Mouse (Mus musculus): ENCODE data around the gene Myh14. TPM values are rescaled to one million over a fixed set of nuclear protein-coding genes. Genes with fewer than 3 reads are reported as not detected.

The Myh14 gene
- total and polyA plus RNA-seq, 3 experiments = 0.09 to 1.5 (median 0.60) TPM

DNA sequence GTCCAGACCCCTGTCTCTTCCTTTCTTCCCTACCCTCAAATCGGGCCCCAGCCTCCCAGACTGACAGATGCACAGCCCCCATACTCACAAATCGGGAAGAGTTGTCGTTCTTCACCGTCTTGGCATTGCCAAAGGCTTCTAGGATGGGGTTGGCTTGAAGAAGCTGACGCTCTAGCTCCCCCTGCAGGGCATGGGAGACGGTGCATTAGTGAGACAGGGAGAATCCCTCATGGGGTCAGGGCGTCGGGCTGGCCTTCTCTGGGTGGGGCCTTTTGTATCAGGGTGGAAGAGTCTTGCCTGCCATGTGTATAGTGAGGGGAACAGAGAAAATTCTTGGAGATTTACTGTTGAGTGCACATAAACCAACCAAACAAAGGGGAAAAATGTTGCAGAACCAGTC, 15.1 kb downstream of the Myh14 start:
- peaks cover 3% of the 10 kb centered on the region for H3K9me3 ChIP-seq (replicated peaks; ENCODE audit: low read length)
- TF ChIP-seq RCOR1 (conservative IDR thresholded peaks at IDR 0.05; ENCODE audit: low read depth, low read length) (no peak), UBTF (IDR thresholded peaks at IDR 0.05; ENCODE audit: low read depth, low read length) (no peak), USF2 (conservative IDR thresholded peaks at IDR 0.05; ENCODE audit: low read depth, low read length) (no peak), ZC3H11A (IDR thresholded peaks at IDR 0.05; ENCODE audit: low read depth, low read length) (no peak), BHLHE40 (IDR thresholded peaks at IDR 0.05; ENCODE audit: low read depth, low read length) (no peak), RAD21 (IDR thresholded peaks at IDR 0.05; ENCODE audit: low read depth, low read length) (peak; percentile 50), MAZ (IDR thresholded peaks at IDR 0.05; ENCODE audit: low read depth, low read length) (no peak), ELF1 (IDR thresholded peaks at IDR 0.05; ENCODE audit: low read depth, low read length) (peak; percentile 40; the same call in 1 of the 2 replicates), SMC3 (IDR thresholded peaks at IDR 0.05; ENCODE audit: low read depth, low read length) (peak; percentile 38), CTCF (conservative IDR thresholded peaks at IDR 0.05 in 1 of 2, IDR thresholded peaks at IDR 0.05 in 1 of 2; ENCODE audit: low read depth in 2 of 2, low read length in 2 of 2) (peak; percentile 63 to 84)
- DNase-seq (ENCODE audit: extremely low read depth) = peak; percentile 87

DNA sequence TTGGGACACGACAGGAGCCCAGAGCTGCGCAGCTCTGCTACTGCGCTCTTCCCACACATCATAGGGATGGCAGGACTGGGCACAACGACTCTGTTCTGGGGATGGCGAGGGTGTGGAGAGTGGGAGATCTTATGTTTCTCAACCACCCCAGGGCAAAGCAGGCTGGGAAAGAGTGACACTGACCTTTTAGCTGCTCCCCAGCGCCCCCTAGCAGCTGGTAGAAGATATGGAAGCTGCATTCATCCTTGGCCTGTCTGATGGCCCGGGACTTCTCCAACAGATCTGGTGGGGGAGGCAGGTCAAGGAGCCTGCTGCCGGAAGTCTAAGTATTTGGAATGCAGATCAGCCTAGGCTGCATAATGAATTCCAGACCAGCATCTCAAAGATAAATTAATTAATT, 16.9 kb downstream of the Myh14 start:
- TF ChIP-seq CTCF (conservative IDR thresholded peaks at IDR 0.05 in 1 of 2, IDR thresholded peaks at IDR 0.05 in 1 of 2; ENCODE audit: low read depth in 2 of 2, low read length in 2 of 2) = peak; percentile 29 to 72; a peak in 2 of 4 replicates
- peak; percentile 23; the same call in 1 of the 2 replicates for TF ChIP-seq SMC3 (IDR thresholded peaks at IDR 0.05; ENCODE audit: low read depth, low read length)
- no peak for TF ChIP-seq TBP (conservative IDR thresholded peaks at IDR 0.05; ENCODE audit: low read depth, low read length)
- peak; percentile 11 for TF ChIP-seq RAD21 (IDR thresholded peaks at IDR 0.05; ENCODE audit: low read depth, low read length)
- H3K27me3 ChIP-seq (replicated peaks) = peaks cover 2% of the 10 kb centered on the region
- H3K79me2 ChIP-seq (replicated peaks; ENCODE audit: control insufficient read depth, extremely low read depth, insufficient read depth, poor library complexity, severe bottlenecking) = no peaks in the 10 kb centered on the region
- in situ Hi-C loops (cut with MboI; ENCODE audit: low pct_ligation_motif_present, low pct_unique_long_range_greater_than_20kb, low sequenced_read_pairs) (loop anchor here (5.0 kb wide), 1 partner anchor 96 kb away; no protein-coding TSS in a partner anchor), dilution Hi-C loops (cut with MboI; ENCODE audit: extremely low pct_ligation_motif_present, extremely low pct_unique_long_range_greater_than_20kb, low sequenced_read_pairs) (no loop called here)
- H3K9ac ChIP-seq (ENCODE audit: insufficient read depth, low read depth) = no peak overlapping the region
- H3K4me2 ChIP-seq (ENCODE audit: insufficient read depth, low read depth, poor library complexity, severe bottlenecking) = no peak overlapping the region
- DNase-seq (ENCODE audit: extremely low read depth) = peak; percentile 80
- H3K4me1 ChIP-seq (ENCODE audit: control insufficient read depth in 1 of 2, insufficient read depth in 2 of 2) = peaks cover 7 to 14% of the 10 kb centered on the region in 2 experiments
- no peak overlapping the region for H3K27ac ChIP-seq (ENCODE audit: insufficient read depth, low read depth)
- H3K36me3 ChIP-seq (replicated peaks in 1 of 2; ENCODE audit: control insufficient read depth in 1 of 2, insufficient read depth in 1 of 2, low read length in 1 of 2) = no peaks in the 10 kb centered on the region
- H3K4me3 ChIP-seq (replicated peaks in 1 of 3; ENCODE audit: low read depth in 2 of 3, low read length in 2 of 3, poor library complexity in 1 of 3) = no peak overlapping the region
- H3K9me3 ChIP-seq (replicated peaks; ENCODE audit: low read length) = no peaks in the 10 kb centered on the region

More for the DNA sequence above, 15.1 kb downstream of the Myh14 start:
- dilution Hi-C loops (cut with MboI; ENCODE audit: extremely low pct_ligation_motif_present, extremely low pct_unique_long_range_greater_than_20kb, low sequenced_read_pairs) (no loop called here), in situ Hi-C loops (cut with MboI; ENCODE audit: low pct_ligation_motif_present, low pct_unique_long_range_greater_than_20kb, low sequenced_read_pairs) (no loop called here)
- Histone ChIP-seq H3K36me3 (replicated peaks in 1 of 2; ENCODE audit: control insufficient read depth in 1 of 2, insufficient read depth in 1 of 2, low read length in 1 of 2) (no peaks in the 10 kb centered on the region), H3K79me2 (replicated peaks; ENCODE audit: control insufficient read depth, extremely low read depth, insufficient read depth, poor library complexity, severe bottlenecking) (no peaks in the 10 kb centered on the region), H3K4me1 (ENCODE audit: control insufficient read depth in 1 of 2, insufficient read depth in 2 of 2) (0 out of 4 replicates have a peak, but pooled peaks cover 0 to 4% of the 10 kb centered on the region in 2 experiments), H3K27ac (ENCODE audit: insufficient read depth, low read depth) (no peak overlapping the region), H3K4me3 (replicated peaks in 1 of 3; ENCODE audit: low read depth in 2 of 3, low read length in 2 of 3, poor library complexity in 1 of 3) (no peak overlapping the region), H3K27me3 (replicated peaks) (peaks cover 2% of the 10 kb centered on the region), H3K9ac (ENCODE audit: insufficient read depth, low read depth) (no peak overlapping the region), H3K4me2 (ENCODE audit: insufficient read depth, low read depth, poor library complexity, severe bottlenecking) (no peak overlapping the region)

- Histone ChIP-seq H3K9me3 (replicated peaks; ENCODE audit: low read length) (no peaks in the 10 kb centered on the region), H3K36me3 (replicated peaks in 1 of 2; ENCODE audit: control insufficient read depth in 1 of 2, insufficient read depth in 1 of 2, low read length in 1 of 2) (no peaks in the 10 kb centered on the region), H3K79me2 (replicated peaks; ENCODE audit: control insufficient read depth, extremely low read depth, insufficient read depth, poor library complexity, severe bottlenecking) (no peaks in the 10 kb centered on the region), H3K9ac (ENCODE audit: insufficient read depth, low read depth) (no peak overlapping the region), H3K4me2 (ENCODE audit: insufficient read depth, low read depth, poor library complexity, severe bottlenecking) (no peak overlapping the region), H3K4me3 (replicated peaks in 1 of 3; ENCODE audit: low read depth in 2 of 3, low read length in 2 of 3, poor library complexity in 1 of 3) (no peak overlapping the region), H3K27me3 (replicated peaks) (no peaks in the 10 kb centered on the region), H3K4me1 (ENCODE audit: control insufficient read depth in 1 of 2, insufficient read depth in 2 of 2) (peaks cover 15 to 28% of the 10 kb centered on the region in 2 experiments), H3K27ac (ENCODE audit: insufficient read depth, low read depth) (no peak overlapping the region)
- no peak for DNase-seq (ENCODE audit: extremely low read depth)
- in situ Hi-C loops (cut with MboI; ENCODE audit: low pct_ligation_motif_present, low pct_unique_long_range_greater_than_20kb, low sequenced_read_pairs) (loop anchor here (5.0 kb wide), 1 partner anchor 94 kb away; no protein-coding TSS in a partner anchor), dilution Hi-C loops (cut with MboI; ENCODE audit: extremely low pct_ligation_motif_present, extremely low pct_unique_long_range_greater_than_20kb, low sequenced_read_pairs) (no loop called here)
- TF ChIP-seq POLR2AphosphoS2 (IDR thresholded peaks at IDR 0.05; ENCODE audit: low read depth, low read length) (no peak), CHD1 (IDR thresholded peaks at IDR 0.05; ENCODE audit: low read depth, low read length) (no peak), CTCF (conservative IDR thresholded peaks at IDR 0.05 in 1 of 2, IDR thresholded peaks at IDR 0.05 in 1 of 2; ENCODE audit: low read depth in 2 of 2, low read length in 2 of 2) (no peak), NRF1 (IDR thresholded peaks at IDR 0.05; ENCODE audit: low read depth, low read length) (no peak), TBP (conservative IDR thresholded peaks at IDR 0.05; ENCODE audit: low read depth, low read length) (no peak), SMC3 (IDR thresholded peaks at IDR 0.05; ENCODE audit: low read depth, low read length) (no peak), PAX5 (IDR thresholded peaks at IDR 0.05; ENCODE audit: low read length) (no peak), HCFC1 (IDR thresholded peaks at IDR 0.05; ENCODE audit: low read depth, low read length) (no peak), NELFE (IDR thresholded peaks at IDR 0.05; ENCODE audit: low read depth, low read length) (no peak), JUND (conservative IDR thresholded peaks at IDR 0.05; ENCODE audit: low read depth, low read length) (no peak), UBTF (IDR thresholded peaks at IDR 0.05; ENCODE audit: low read depth, low read length) (no peak), IRF4 (IDR thresholded peaks at IDR 0.05; ENCODE audit: low read depth, low read length) (no peak), CHD2 (IDR thresholded peaks at IDR 0.05; ENCODE audit: low read length) (no peak), BHLHE40 (IDR thresholded peaks at IDR 0.05; ENCODE audit: low read depth, low read length) (no peak), GABPA (IDR thresholded peaks at IDR 0.05; ENCODE audit: insufficient replicate concordance, low read depth, low read length) (no peak), MEF2A (IDR thresholded peaks at IDR 0.05; ENCODE audit: borderline replicate concordance, low read depth, low read length) (no peak), TCF12 (IDR thresholded peaks at IDR 0.05; ENCODE audit: low read depth, low read length) (no peak), MYC (IDR thresholded peaks at IDR 0.05; ENCODE audit: low read depth, low read length) (no peak)
These were observed 19.2 kb downstream of the Myh14 start for GRCm38 (mm10) chr7:44651416-44651815.

All from CH12.LX (cell line).